Mouse (Mus musculus): ENCODE data around the gene Kcnk1.

- TF ChIP-seq ZMIZ1 (IDR thresholded peaks at IDR 0.05; ENCODE audit: low read depth, low read length): no peak
- no peak for TF ChIP-seq EP300 (IDR thresholded peaks at IDR 0.05; ENCODE audit: low read length)
Measured at GRCm38 (mm10) chr8:126013646-126014045, 18.7 kb downstream of the Kcnk1 start.

Measured in CH12.LX (cell line).